Mouse (Mus musculus): ENCODE data around the gene Rngtt. TPM values are rescaled to one million over a fixed set of nuclear protein-coding genes. Genes with fewer than 3 reads are reported as not detected.
"Not testable (repeated sequence)": the region's sequence is repeated elsewhere in the genome, so short reads cannot be mapped to it uniquely, and the experiment has no call there.

Gene Rngtt
- total and polyA plus RNA-seq, 3 experiments, result 2.9 to 10.9 (median 8.9) TPM

GRCm38 (mm10) chr4:33289106-33289650 lies 20.9 kb upstream of the Rngtt start:
- Histone ChIP-seq H3K27ac (no peak overlapping the region; the same call in 1 of the 2 replicates), H3K4me1 (ENCODE audit: control insufficient read depth, insufficient read depth, low read length) (peaks cover 1% of the 10 kb centered on the region), H3K36me3 (ENCODE audit: control insufficient read depth, insufficient read depth, low read length) (no peaks in the 10 kb centered on the region), H3K4me3 (peak overlapping the region; percentile 51; the same call in 1 of the 2 replicates), H3K27me3 (ENCODE audit: control insufficient read depth, insufficient read depth, low read length) (no peaks in the 10 kb centered on the region), H3K9ac (ENCODE audit: low read depth, low read length) (no peak overlapping the region), H3K79me2 (replicated peaks; ENCODE audit: control insufficient read depth, insufficient read depth, low read length) (no peaks in the 10 kb centered on the region)
- 81% methylated on average over 12 of the region's 12 CpGs for WGBS
- TF ChIP-seq POLR2A (IDR thresholded peaks at IDR 0.05; ENCODE audit: insufficient read depth, low read depth, low read length) (no peak), CTCF (IDR thresholded peaks at IDR 0.05) (no peak), EP300 (IDR thresholded peaks at IDR 0.05; ENCODE audit: insufficient read depth, low read depth, low read length) (no peak)
- no peak for DNase-seq
- intact Hi-C loops (cut with DNase I), result no loop called here

- Histone ChIP-seq H3K36me3 (ENCODE audit: control insufficient read depth, insufficient read depth, low read length) (no peaks in the 10 kb centered on the region), H3K4me3 (peak within 1 kb of the TSS; percentile 51), H3K79me2 (replicated peaks; ENCODE audit: control insufficient read depth, insufficient read depth, low read length) (no peaks in the 10 kb centered on the region), H3K27ac (peak within 1 kb of the TSS; percentile 58), H3K4me1 (ENCODE audit: control insufficient read depth, insufficient read depth, low read length) (peaks cover 1% of the 10 kb centered on the region), H3K27me3 (ENCODE audit: control insufficient read depth, insufficient read depth, low read length) (no peaks in the 10 kb centered on the region), H3K9ac (ENCODE audit: low read depth, low read length) (no peak within 1 kb of the TSS)
- DNase-seq, result peak in 1 of 2 experiments; percentile 62
- intact Hi-C loops (cut with DNase I), result loop anchor here (5.0 kb wide), 1 partner anchor 103 kb away; the partner anchor contains the start of gene Pm20d2
- no peak for TF ChIP-seq EP300 (IDR thresholded peaks at IDR 0.05; ENCODE audit: insufficient read depth, low read depth, low read length)
- TF ChIP-seq POLR2A (IDR thresholded peaks at IDR 0.05; ENCODE audit: insufficient read depth, low read depth, low read length), result no peak
- 57% methylated on average over 3 of the region's 3 CpGs for WGBS
Measured at GRCm38 (mm10) chr4:33290002-33290401, 20.1 kb upstream of the Rngtt start, which contains the start of gene Pnrc1. Gene Pnrc1, minus strand, starts transcription at chr4:33290163.

GRCm38 (mm10) chr4:33290878-33291277 lies 19.2 kb upstream of the Rngtt start:
- 60% methylated on average over 4 of the region's 4 CpGs for WGBS
- intact Hi-C loops (cut with DNase I), result loop anchor here (5.0 kb wide), 1 partner anchor 104 kb away; the partner anchor contains the start of gene Pm20d2
- Histone ChIP-seq H3K27me3 (ENCODE audit: control insufficient read depth, insufficient read depth, low read length) (no peaks in the 10 kb centered on the region), H3K79me2 (replicated peaks; ENCODE audit: control insufficient read depth, insufficient read depth, low read length) (no peaks in the 10 kb centered on the region), H3K27ac (no peak overlapping the region), H3K9ac (ENCODE audit: low read depth, low read length) (no peak overlapping the region), H3K36me3 (ENCODE audit: control insufficient read depth, insufficient read depth, low read length) (no peaks in the 10 kb centered on the region), H3K4me1 (ENCODE audit: control insufficient read depth, insufficient read depth, low read length) (peaks cover 1% of the 10 kb centered on the region), H3K4me3 (no peak overlapping the region)
- TF ChIP-seq POLR2A (IDR thresholded peaks at IDR 0.05; ENCODE audit: insufficient read depth, low read depth, low read length), result no peak
- TF ChIP-seq CTCF (IDR thresholded peaks at IDR 0.05), result peak; percentile 48
- no peak for DNase-seq

GRCm38 (mm10) chr4:33292409-33293370 lies 17.4 kb upstream of the Rngtt start:
- H3K4me1 ChIP-seq (ENCODE audit: control insufficient read depth, insufficient read depth, low read length), result peaks cover 1% of the 10 kb centered on the region
- 13% methylated on average over 16 of the region's 16 CpGs for WGBS
- H3K9ac ChIP-seq (ENCODE audit: low read depth, low read length), result no peak overlapping the region
- peak; percentile 56 to 84 for DNase-seq
- H3K79me2 ChIP-seq (replicated peaks; ENCODE audit: control insufficient read depth, insufficient read depth, low read length), result no peaks in the 10 kb centered on the region
- intact Hi-C loops (cut with DNase I), result loop anchor here (1.0 to 5.0 kb wide), 5 partner anchors 32 to 168 kb away; partner anchors contain the start of genes Pm20d2 and Srsf12
- H3K27ac ChIP-seq, result no peak overlapping the region
- no peaks in the 10 kb centered on the region for H3K27me3 ChIP-seq (ENCODE audit: control insufficient read depth, insufficient read depth, low read length)
- H3K36me3 ChIP-seq (ENCODE audit: control insufficient read depth, insufficient read depth, low read length), result no peaks in the 10 kb centered on the region
- no peak for TF ChIP-seq EP300 (IDR thresholded peaks at IDR 0.05; ENCODE audit: insufficient read depth, low read depth, low read length)
- peak; percentile 90 for TF ChIP-seq CTCF (IDR thresholded peaks at IDR 0.05)
- no peak for TF ChIP-seq POLR2A (IDR thresholded peaks at IDR 0.05; ENCODE audit: insufficient read depth, low read depth, low read length)
- no peak overlapping the region for H3K4me3 ChIP-seq

GRCm38 (mm10) chr4:33300891-33301665 lies 9.0 kb upstream of the Rngtt start:
- H3K4me1 ChIP-seq (ENCODE audit: control insufficient read depth, insufficient read depth, low read length); H3K27me3 ChIP-seq (ENCODE audit: control insufficient read depth, insufficient read depth, low read length); intact Hi-C loops (cut with DNase I); H3K79me2 ChIP-seq (replicated peaks; ENCODE audit: control insufficient read depth, insufficient read depth, low read length); DNase-seq; H3K4me3 ChIP-seq; H3K27ac ChIP-seq; H3K9ac ChIP-seq (ENCODE audit: low read depth, low read length); H3K36me3 ChIP-seq (ENCODE audit: control insufficient read depth, insufficient read depth, low read length): not testable (repeated sequence)
- WGBS, result 86% methylated on average over 6 of the region's 6 CpGs
